Mouse (Mus musculus): ENCODE data around the gene Eloa.

GRCm38 (mm10) chr4:135969070-135969750 is 52.4 kb downstream of the Eloa start:
- no peak for TF ChIP-seq GATA1 (IDR thresholded peaks at IDR 0.05; ENCODE audit: borderline replicate concordance, low read length)
- no peak for TF ChIP-seq FLI1 (IDR thresholded peaks at IDR 0.05; ENCODE audit: low read length)

All from megakaryocyte, embryonic 14.5 days (primary cell).